Mouse (Mus musculus) thymus, postnatal 14 days (tissue): ENCODE results near the gene Gpr119.

ENCODE experiments used
- DNase-seq: peaks from one replicate; pipeline ENCODE4 v3.0.0; 2021

Gene Gpr119

DNA sequence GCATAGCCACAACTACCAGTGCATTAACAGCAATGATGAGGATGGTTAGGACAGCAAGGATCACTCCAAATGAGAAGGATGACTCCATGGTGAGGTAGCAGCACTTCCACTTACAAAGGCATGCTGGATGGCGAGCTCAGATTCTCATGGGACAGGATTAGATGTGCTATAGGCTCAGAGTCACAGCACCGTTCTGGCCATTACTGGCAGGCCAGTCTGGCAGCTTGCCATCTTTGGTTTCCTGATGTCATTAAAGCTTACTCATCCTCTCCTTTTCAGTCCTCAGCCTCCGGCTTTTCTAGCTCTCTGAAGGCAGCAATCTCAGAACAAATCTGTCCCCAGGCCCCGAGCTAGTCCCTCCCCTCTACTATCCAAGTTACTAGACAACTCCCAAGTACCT, at the start of gene Gpr119:
Gene Gpr119, minus strand, starts transcription at position 308 of the 400 bp plus-strand sequence.
- DNase-seq: no peak

DNA sequence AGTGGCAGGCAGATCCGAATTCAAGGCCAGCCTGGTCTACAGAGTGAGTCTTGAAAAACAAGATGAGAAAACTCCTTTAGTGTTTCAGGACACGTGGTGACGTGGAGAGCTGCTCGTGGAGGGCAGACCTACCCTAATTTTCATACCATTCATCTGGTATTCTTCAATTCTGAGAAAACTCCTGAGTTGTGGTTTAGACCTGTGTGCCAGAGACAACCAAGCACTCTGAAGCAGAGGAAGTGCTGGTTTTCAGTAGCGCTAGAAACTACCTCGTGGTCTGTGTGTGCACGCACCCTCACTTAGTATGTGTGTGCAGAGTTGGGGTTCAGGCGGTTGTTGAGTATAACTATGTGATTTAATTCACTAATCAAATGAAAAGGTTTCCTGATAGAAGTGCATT, 38.6 kb upstream of the Gpr119 start:
- DNase-seq: no peak

- no peak for DNase-seq
Observed at GRCm38 (mm10) chrX:48709701-48710100, 35.4 kb upstream of the Gpr119 start.

- DNase-seq: peak; percentile 91
Observed at GRCm38 (mm10) chrX:48694864-48695371, 20.6 kb upstream of the Gpr119 start, which contains the start of gene Rbmx2. Gene Rbmx2, plus strand, starts transcription at chrX:48695004.

GRCm38 (mm10) chrX:48694460-48694859, 20.2 kb upstream of the Gpr119 start:
- DNase-seq: no peak

- DNase-seq: no peak
Observed at GRCm38 (mm10) chrX:48683857-48684256, 9.6 kb upstream of the Gpr119 start.

DNA sequence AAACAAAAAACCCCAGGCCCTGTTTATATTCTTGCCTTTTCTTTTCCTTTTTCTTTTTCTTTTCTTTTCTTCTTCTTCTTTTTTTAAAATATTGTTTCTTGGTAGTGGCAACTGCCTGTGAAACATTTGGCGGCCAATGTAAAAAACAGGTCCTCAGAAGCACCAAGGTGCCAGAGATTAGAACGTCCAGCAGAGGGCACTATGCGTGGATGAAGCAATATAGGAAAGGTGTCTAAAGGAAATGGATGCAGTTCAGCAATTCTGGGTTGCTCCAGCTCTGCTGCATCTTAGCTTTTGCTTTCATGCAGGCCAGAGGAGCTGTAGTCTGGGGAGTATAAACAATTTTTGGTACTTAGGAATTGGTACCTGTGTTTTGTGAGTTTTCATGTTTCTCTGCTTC, 9.2 kb upstream of the Gpr119 start:
- DNase-seq: peak; percentile 54

GRCm38 (mm10) chrX:48671714-48672113, 2.6 kb downstream of the Gpr119 start:
- DNase-seq: no peak

DNA sequence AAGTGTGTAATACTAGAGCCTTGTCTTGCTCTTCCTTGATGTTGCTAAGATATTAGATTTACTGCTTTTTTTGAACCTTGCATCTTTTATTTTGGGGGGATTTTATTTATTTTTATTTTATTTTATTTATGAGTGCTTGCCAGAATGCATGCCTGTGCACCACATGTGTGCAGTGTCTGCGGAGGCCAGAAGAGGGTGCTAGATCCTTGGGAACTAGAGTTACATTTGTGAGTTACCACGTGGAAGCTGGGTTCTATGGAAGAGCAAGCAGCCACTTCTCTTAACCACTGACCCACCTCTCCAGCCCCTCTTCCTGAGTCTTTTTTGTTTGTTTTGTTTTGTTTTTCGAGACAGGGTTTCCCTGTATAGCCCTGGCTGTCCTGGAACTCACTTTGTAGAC, 4.7 kb downstream of the Gpr119 start:
- DNase-seq: peak; percentile 5

GRCm38 (mm10) chrX:48666807-48667206, 7.5 kb downstream of the Gpr119 start:
- DNase-seq: no peak

DNA sequence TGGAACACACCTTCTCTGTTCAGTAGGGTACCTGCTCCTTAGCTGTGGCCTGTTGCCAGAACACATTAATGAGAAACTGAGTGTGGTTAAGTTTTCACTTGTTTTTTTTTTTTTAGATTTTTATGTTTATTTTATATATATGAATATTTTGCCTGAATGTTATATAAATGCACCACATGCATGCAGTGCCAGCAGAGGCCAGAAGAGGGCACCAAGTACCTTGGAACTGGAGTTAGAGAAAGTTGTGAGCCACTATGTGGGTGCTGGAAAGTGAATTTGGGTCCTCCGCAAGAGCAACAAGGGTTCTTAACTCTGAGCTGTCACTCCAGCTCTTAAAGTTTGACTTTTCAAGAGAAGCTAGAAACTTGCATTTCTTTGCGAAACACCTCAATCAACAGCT, 30.2 kb downstream of the Gpr119 start:
- peak; percentile 39 for DNase-seq

DNA sequence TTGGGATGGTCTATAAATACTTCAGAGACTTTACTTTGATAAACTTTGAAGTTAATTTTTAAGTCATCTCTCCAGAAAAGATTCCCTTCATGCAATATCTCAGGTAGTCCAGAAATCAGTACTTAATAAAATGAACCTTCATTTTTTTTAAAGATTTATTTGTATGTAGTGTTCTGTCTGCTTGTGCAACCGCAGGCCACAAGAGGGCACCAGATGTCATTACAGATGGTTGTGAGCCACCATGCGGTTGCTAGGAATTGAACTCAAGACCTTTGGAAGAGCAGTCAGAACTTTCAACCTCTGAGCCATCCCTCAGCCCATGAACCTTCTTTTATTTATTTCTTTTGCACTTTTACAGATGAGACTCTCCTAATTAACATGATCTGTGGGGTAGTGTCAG, 37.2 kb downstream of the Gpr119 start:
- peak; percentile 24 for DNase-seq

DNA sequence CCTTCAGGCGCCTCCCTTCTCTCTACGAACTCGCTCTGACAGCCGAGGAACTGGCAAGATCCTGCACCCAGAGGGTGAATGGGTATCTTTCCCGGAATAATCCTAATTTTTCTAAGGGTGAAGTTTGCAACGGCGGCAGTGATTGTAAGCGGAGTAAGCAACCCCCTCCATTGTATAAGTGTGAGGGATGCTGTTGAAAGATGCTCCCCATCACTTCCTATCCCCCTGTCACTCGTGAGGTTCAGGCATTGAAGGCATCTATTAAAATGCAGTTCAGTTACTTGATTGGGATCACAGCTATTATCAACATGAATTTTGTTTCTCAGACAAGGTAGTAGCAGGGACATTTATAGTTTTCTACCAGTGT, 50.2 kb downstream of the Gpr119 start:
- DNase-seq: no peak

- peak; percentile 76 for DNase-seq
Observed at GRCm38 (mm10) chrX:48623379-48624053, 50.8 kb downstream of the Gpr119 start, which contains the start of gene Slc25a14. Gene Slc25a14, plus strand, starts transcription at chrX:48623413.

- DNase-seq: no peak
Observed at GRCm38 (mm10) chrX:48623049-48623378, 51.3 kb downstream of the Gpr119 start.
